Mouse (Mus musculus): ENCODE results near the gene Scin. TPM values are rescaled to one million over a fixed set of nuclear protein-coding genes. Genes with fewer than 3 reads are reported as not detected.

Gene Scin
- polyA plus RNA-seq, 1 experiment from 2014 or later: 29.2 TPM

- Histone ChIP-seq H3K27me3 (replicated peaks; ENCODE audit: control insufficient read depth, insufficient read depth, low read length) (no peaks in the 10 kb centered on the region), H3K36me3 (ENCODE audit: control insufficient read depth, insufficient read depth) (no peaks in the 10 kb centered on the region), H3K9ac (ENCODE audit: low read depth, low read length) (no peak overlapping the region), H3K4me2 (replicated peaks; ENCODE audit: low read depth) (no peak overlapping the region), H3K4me1 (replicated peaks; ENCODE audit: control insufficient read depth, insufficient read depth, low read length) (no peaks in the 10 kb centered on the region), H3K4me3 (ENCODE audit: low read depth, low read length) (no peak overlapping the region), H3K27ac (ENCODE audit: low read depth, low read length) (no peak overlapping the region), H3K9me3 (ENCODE audit: control insufficient read depth) (no peaks in the 10 kb centered on the region)
- 87% methylated on average over 5 of the region's 5 CpGs for WGBS
- no peak for ATAC-seq
- TF ChIP-seq CTCF (IDR thresholded peaks at IDR 0.05; ENCODE audit: low read depth): no peak
These were observed 48.2 kb downstream of the Scin start for GRCm38 (mm10) chr12:40085731-40086322.

DNA sequence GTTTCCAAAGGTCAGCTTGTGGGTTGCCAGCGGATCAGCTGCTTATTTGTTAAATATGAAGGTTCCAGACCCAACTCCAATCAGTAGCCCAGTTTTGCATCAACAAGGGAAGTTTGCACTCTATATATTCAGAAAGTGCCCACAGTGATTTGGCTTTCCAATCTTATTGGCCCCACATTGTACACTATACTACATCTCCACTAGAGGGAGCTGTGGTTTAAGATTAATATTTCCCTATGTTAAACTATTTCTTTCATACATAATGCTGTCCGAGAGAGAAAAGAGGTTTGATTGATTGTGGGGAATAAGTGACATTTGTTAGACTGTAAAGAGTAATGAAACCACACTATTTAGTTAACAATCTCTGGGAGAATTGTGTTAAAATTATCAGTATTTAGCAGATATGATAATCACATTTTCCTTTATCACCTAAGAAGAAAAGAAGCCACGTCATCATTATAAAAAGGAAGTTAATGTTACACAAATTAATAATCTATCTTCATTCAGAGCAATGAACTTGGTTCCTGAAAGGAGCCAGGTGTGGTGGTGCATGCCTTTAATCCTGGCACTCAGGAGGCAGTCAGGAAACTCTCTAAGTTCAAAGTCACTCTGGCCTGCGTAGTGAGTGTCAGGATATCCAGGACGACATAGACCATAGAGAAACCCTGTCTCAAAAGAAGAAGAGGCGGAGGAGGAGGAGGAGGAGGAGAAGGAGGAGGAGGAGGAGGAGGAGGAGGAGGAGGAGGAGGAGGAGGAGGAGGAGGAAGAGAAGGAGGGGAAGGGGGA is 51.4 kb downstream of the Scin start:
- no peak overlapping the region for H3K4me2 ChIP-seq (replicated peaks; ENCODE audit: low read depth)
- 28% methylated on average over 5 of the region's 6 CpGs for WGBS
- H3K9ac ChIP-seq (ENCODE audit: low read depth, low read length): no peak overlapping the region
- no peaks in the 10 kb centered on the region for H3K27me3 ChIP-seq (replicated peaks; ENCODE audit: control insufficient read depth, insufficient read depth, low read length)
- 0 out of 2 replicates have a peak, but pooled peaks cover 4% of the 10 kb centered on the region for H3K36me3 ChIP-seq (ENCODE audit: control insufficient read depth, insufficient read depth)
- H3K4me1 ChIP-seq (replicated peaks; ENCODE audit: control insufficient read depth, insufficient read depth, low read length): no peaks in the 10 kb centered on the region
- H3K4me3 ChIP-seq (ENCODE audit: low read depth, low read length): no peak overlapping the region
- ATAC-seq: peak; percentile 64; the same call in 1 of the 2 replicates
- no peak overlapping the region for H3K27ac ChIP-seq (ENCODE audit: low read depth, low read length)
- no peaks in the 10 kb centered on the region for H3K9me3 ChIP-seq (ENCODE audit: control insufficient read depth)
- TF ChIP-seq CTCF (IDR thresholded peaks at IDR 0.05; ENCODE audit: low read depth): peak; percentile 76

DNA sequence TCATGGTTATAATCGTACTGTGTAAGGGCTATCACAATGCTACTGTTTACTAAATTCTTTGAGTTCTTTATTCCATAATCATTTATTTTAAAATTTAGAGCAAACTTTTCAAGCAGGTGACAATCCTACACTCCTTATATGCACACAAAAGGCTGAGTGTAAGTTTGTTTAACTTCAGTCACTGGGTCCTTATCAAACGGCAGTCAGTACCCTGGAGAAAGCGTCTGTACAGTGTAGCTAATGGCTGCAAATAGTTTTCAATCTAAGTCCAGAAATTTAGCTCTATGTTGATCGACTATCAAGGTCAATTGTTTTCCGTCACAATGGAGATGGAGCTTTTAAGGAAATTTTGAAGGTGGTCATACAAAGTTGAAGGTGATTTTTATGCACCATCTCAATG is 52.0 kb downstream of the Scin start:
- H3K4me2 ChIP-seq (replicated peaks; ENCODE audit: low read depth): no peak overlapping the region
- no peak overlapping the region for H3K9ac ChIP-seq (ENCODE audit: low read depth, low read length)
- 0 out of 2 replicates have a peak, but pooled peaks cover 7% of the 10 kb centered on the region for H3K36me3 ChIP-seq (ENCODE audit: control insufficient read depth, insufficient read depth)
- H3K27me3 ChIP-seq (replicated peaks; ENCODE audit: control insufficient read depth, insufficient read depth, low read length): no peaks in the 10 kb centered on the region
- no peaks in the 10 kb centered on the region for H3K4me1 ChIP-seq (replicated peaks; ENCODE audit: control insufficient read depth, insufficient read depth, low read length)
- no peak overlapping the region for H3K4me3 ChIP-seq (ENCODE audit: low read depth, low read length)
- TF ChIP-seq CTCF (IDR thresholded peaks at IDR 0.05; ENCODE audit: low read depth): no peak
- H3K27ac ChIP-seq (ENCODE audit: low read depth, low read length): no peak overlapping the region
- 69% methylated on average over 5 of the region's 5 CpGs for WGBS
- no peaks in the 10 kb centered on the region for H3K9me3 ChIP-seq (ENCODE audit: control insufficient read depth)
- no peak for ATAC-seq

GRCm38 (mm10) chr12:40073660-40074059 is 60.4 kb downstream of the Scin start:
- Histone ChIP-seq H3K4me2 (replicated peaks; ENCODE audit: low read depth) (no peak overlapping the region), H3K9me3 (ENCODE audit: control insufficient read depth) (no peaks in the 10 kb centered on the region), H3K27me3 (replicated peaks; ENCODE audit: control insufficient read depth, insufficient read depth, low read length) (no peaks in the 10 kb centered on the region), H3K36me3 (ENCODE audit: control insufficient read depth, insufficient read depth) (0 out of 2 replicates have a peak, but pooled peaks cover 5% of the 10 kb centered on the region), H3K4me1 (replicated peaks; ENCODE audit: control insufficient read depth, insufficient read depth, low read length) (no peaks in the 10 kb centered on the region), H3K9ac (ENCODE audit: low read depth, low read length) (no peak overlapping the region), H3K27ac (ENCODE audit: low read depth, low read length) (no peak overlapping the region), H3K4me3 (ENCODE audit: low read depth, low read length) (no peak overlapping the region)
- no peak for ATAC-seq
- TF ChIP-seq CTCF (IDR thresholded peaks at IDR 0.05; ENCODE audit: low read depth): peak; percentile 58
- 55% methylated on average over 5 of the region's 5 CpGs for WGBS

DNA sequence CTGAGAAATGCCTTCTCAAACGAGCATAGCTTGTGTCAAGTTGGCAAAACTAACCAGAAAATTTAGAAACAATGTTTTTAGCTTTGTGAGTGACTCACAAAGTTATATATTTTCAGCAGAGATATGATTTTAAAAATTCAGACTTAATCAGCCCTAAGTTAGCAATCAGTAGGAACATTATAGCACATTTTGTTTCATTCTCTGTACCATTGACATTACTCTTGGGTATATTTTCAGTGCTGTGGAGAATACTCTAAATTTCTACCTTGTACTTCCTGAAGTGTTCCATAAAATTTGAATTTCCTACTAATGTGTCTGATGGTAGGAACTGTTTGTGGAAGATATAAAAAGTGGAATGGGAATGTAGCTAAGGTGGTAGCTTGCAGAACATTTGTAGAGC is 87.0 kb downstream of the Scin start:
- Histone ChIP-seq H3K4me3 (ENCODE audit: low read depth, low read length) (no peak overlapping the region), H3K27me3 (replicated peaks; ENCODE audit: control insufficient read depth, insufficient read depth, low read length) (no peaks in the 10 kb centered on the region), H3K9ac (ENCODE audit: low read depth, low read length) (no peak overlapping the region), H3K4me2 (replicated peaks; ENCODE audit: low read depth) (no peak overlapping the region), H3K36me3 (ENCODE audit: control insufficient read depth, insufficient read depth) (no peaks in the 10 kb centered on the region), H3K27ac (ENCODE audit: low read depth, low read length) (no peak overlapping the region), H3K4me1 (replicated peaks; ENCODE audit: control insufficient read depth, insufficient read depth, low read length) (no peaks in the 10 kb centered on the region), H3K9me3 (ENCODE audit: control insufficient read depth) (no peaks in the 10 kb centered on the region)
- TF ChIP-seq CTCF (IDR thresholded peaks at IDR 0.05; ENCODE audit: low read depth): no peak
- no peak for ATAC-seq
- WGBS: 73% methylated on average over 1 of the region's 1 CpGs

GRCm38 (mm10) chr12:40043816-40044585 is 90.0 kb downstream of the Scin start:
- H3K27ac ChIP-seq (ENCODE audit: low read depth, low read length): no peak overlapping the region
- H3K9ac ChIP-seq (ENCODE audit: low read depth, low read length): no peak overlapping the region
- no peak for TF ChIP-seq CTCF (IDR thresholded peaks at IDR 0.05; ENCODE audit: low read depth)
- no peak for ATAC-seq
- H3K4me1 ChIP-seq (replicated peaks; ENCODE audit: control insufficient read depth, insufficient read depth, low read length): no peaks in the 10 kb centered on the region
- H3K36me3 ChIP-seq (ENCODE audit: control insufficient read depth, insufficient read depth): no peaks in the 10 kb centered on the region
- H3K4me2 ChIP-seq (replicated peaks; ENCODE audit: low read depth): no peak overlapping the region
- H3K27me3 ChIP-seq (replicated peaks; ENCODE audit: control insufficient read depth, insufficient read depth, low read length): no peaks in the 10 kb centered on the region
- no peak overlapping the region for H3K4me3 ChIP-seq (ENCODE audit: low read depth, low read length)
- 83% methylated on average over 8 of the region's 8 CpGs for WGBS
- no peaks in the 10 kb centered on the region for H3K9me3 ChIP-seq (ENCODE audit: control insufficient read depth)
